Mouse (Mus musculus) erythroblast, embryonic 14.5 days (primary cell): Measurements from ENCODE around the gene Mfsd2a.

Experiments used
- GATA1 ChIP-seq: IDR thresholded peaks from 2 replicates; pipeline ENCODE4 v1.6.1; 2012; ENCODE audit warnings: low read length, inconsistent platforms, mixed read lengths
- TAL1 ChIP-seq: IDR thresholded peaks from 3 replicates; pipeline ENCODE4 v1.6.1; 2012; ENCODE audit warnings: low read length, inconsistent platforms, mixed read lengths

GRCm38 (mm10) chr4:122968106-122968505 lies 7.1 kb upstream of the Mfsd2a start:
- TF ChIP-seq GATA1 (no peak), TAL1 (no peak)
